Mouse (Mus musculus): ENCODE measurements around the gene Ppp1r12a.
"Not testable (repeated sequence)": the region's sequence is repeated elsewhere in the genome, so short reads cannot be mapped to it uniquely, and the experiment has no call there.

The Ppp1r12a gene

GRCm38 (mm10) chr10:108198945-108199344 lies 37.0 kb downstream of the Ppp1r12a start:
- DNase-seq (ENCODE audit: low read depth) = no peak

- DNase-seq (ENCODE audit: low read depth) = no peak
Observed at GRCm38 (mm10) chr10:108202126-108202525, 40.1 kb downstream of the Ppp1r12a start.

- no peak for DNase-seq (ENCODE audit: low read depth)
Observed at GRCm38 (mm10) chr10:108203440-108203839, 41.4 kb downstream of the Ppp1r12a start.

GRCm38 (mm10) chr10:108209396-108209795 lies 47.4 kb downstream of the Ppp1r12a start:
- DNase-seq (ENCODE audit: low read depth) = no peak

GRCm38 (mm10) chr10:108224413-108224812 lies 62.4 kb downstream of the Ppp1r12a start:
- no peak for DNase-seq (ENCODE audit: low read depth)

GRCm38 (mm10) chr10:108237049-108237448 lies 75.1 kb downstream of the Ppp1r12a start:
- peak; percentile 79 for DNase-seq (ENCODE audit: low read depth)

- no peak for DNase-seq (ENCODE audit: low read depth)
Observed at GRCm38 (mm10) chr10:108239061-108239460, 77.1 kb downstream of the Ppp1r12a start.

- DNase-seq (ENCODE audit: low read depth) = no peak
Observed at GRCm38 (mm10) chr10:108250710-108251109, 88.7 kb downstream of the Ppp1r12a start.

GRCm38 (mm10) chr10:108251181-108251580 lies 89.2 kb downstream of the Ppp1r12a start:
- DNase-seq (ENCODE audit: low read depth) = no peak

GRCm38 (mm10) chr10:108255812-108256376 lies 93.9 kb downstream of the Ppp1r12a start:
- DNase-seq (ENCODE audit: low read depth) = no peak

GRCm38 (mm10) chr10:108260931-108261330 lies 98.9 kb downstream of the Ppp1r12a start:
- DNase-seq (ENCODE audit: low read depth) = no peak

GRCm38 (mm10) chr10:108264641-108265040 lies 102.6 kb downstream of the Ppp1r12a start:
- no peak for DNase-seq (ENCODE audit: low read depth)

- no peak for DNase-seq (ENCODE audit: low read depth)
Observed at GRCm38 (mm10) chr10:108271201-108271600, 109.2 kb downstream of the Ppp1r12a start.

GRCm38 (mm10) chr10:108276678-108277077 lies 114.7 kb downstream of the Ppp1r12a start:
- no peak for DNase-seq (ENCODE audit: low read depth)

GRCm38 (mm10) chr10:108277198-108277597 lies 115.2 kb downstream of the Ppp1r12a start:
- DNase-seq (ENCODE audit: low read depth) = no peak

GRCm38 (mm10) chr10:108281099-108281498 lies 119.1 kb downstream of the Ppp1r12a start:
- DNase-seq (ENCODE audit: low read depth) = not testable (repeated sequence)

- DNase-seq (ENCODE audit: low read depth) = no peak
Observed at GRCm38 (mm10) chr10:108282351-108282750, 120.4 kb downstream of the Ppp1r12a start.

GRCm38 (mm10) chr10:108283418-108283817 lies 121.4 kb downstream of the Ppp1r12a start:
- no peak for DNase-seq (ENCODE audit: low read depth)

- DNase-seq (ENCODE audit: low read depth) = no peak
Observed at GRCm38 (mm10) chr10:108283837-108284236, 121.8 kb downstream of the Ppp1r12a start.

GRCm38 (mm10) chr10:108284445-108284844 lies 122.5 kb downstream of the Ppp1r12a start:
- no peak for DNase-seq (ENCODE audit: low read depth)

- DNase-seq (ENCODE audit: low read depth) = no peak
Observed at GRCm38 (mm10) chr10:108284977-108285376, 123.0 kb downstream of the Ppp1r12a start.

GRCm38 (mm10) chr10:108286658-108287437 lies 124.9 kb downstream of the Ppp1r12a start:
- DNase-seq (ENCODE audit: low read depth) = no peak

- DNase-seq (ENCODE audit: low read depth) = no peak
Observed at GRCm38 (mm10) chr10:108287438-108287801, 125.4 kb downstream of the Ppp1r12a start.

GRCm38 (mm10) chr10:108290046-108290445 lies 128.1 kb downstream of the Ppp1r12a start:
- DNase-seq (ENCODE audit: low read depth) = no peak

All from NIH3T3 (cell line).